Mouse (Mus musculus): Measurements from ENCODE around the gene Pycard.

- TF ChIP-seq POLR2A (IDR thresholded peaks at IDR 0.05; ENCODE audit: extremely low read depth, insufficient read depth, low read length) (no peak), CTCF (IDR thresholded peaks at IDR 0.05; ENCODE audit: low read depth, low read length) (no peak)
Measured at GRCm38 (mm10) chr7:128003098-128003497, 9.4 kb upstream of the Pycard start.

All from liver, adult 2 months (tissue).